Mouse (Mus musculus): ENCODE results near the gene Cygb. TPM values are rescaled to one million over a fixed set of nuclear protein-coding genes. Genes with fewer than 3 reads are reported as not detected.

Gene Cygb
- total RNA-seq, 2 experiments from 2014 or later: 44.2 TPM

GRCm38 (mm10) chr11:116601166-116601565 is 52.9 kb downstream of the Cygb start:
- intact Hi-C loops (cut with DNase I): no loop called here
- no peak for DNase-seq (ENCODE audit: low spot score in 2 of 2)

GRCm38 (mm10) chr11:116599230-116599629 is 54.9 kb downstream of the Cygb start:
- intact Hi-C loops (cut with DNase I): no loop called here
- DNase-seq (ENCODE audit: low spot score in 2 of 2): no peak

- intact Hi-C loops (cut with DNase I): no loop called here
- DNase-seq (ENCODE audit: low spot score in 2 of 2): no peak
Measured at GRCm38 (mm10) chr11:116598193-116598592, 55.9 kb downstream of the Cygb start.

GRCm38 (mm10) chr11:116596766-116597165 is 57.3 kb downstream of the Cygb start:
- intact Hi-C loops (cut with DNase I): no loop called here
- no peak for DNase-seq (ENCODE audit: low spot score in 2 of 2)

Other genes with a start within 250 kb of the Cygb start
- gene Rnf157, start 241.3 kb downstream of the Cygb start, total RNA-seq (2021): 100 to 1,000 TPM; 266 to 286 TPM
- 10 to 100 TPM; 27.5 to 31.8 TPM for gene Ubald2, start 220.2 kb downstream of the Cygb start, total RNA-seq (2021)
- not detected for gene Qrich2, start 188.1 kb downstream of the Cygb start, total RNA-seq (2021)
- 10 to 100 TPM; 68.5 to 91.5 TPM for gene Prpsap1, start 160.1 kb downstream of the Cygb start, total RNA-seq (2021)
- gene Sphk1, start 123.4 kb downstream of the Cygb start, total RNA-seq (2021): 1 to 10 TPM; 4.0 to 7.0 TPM
- 100 to 1,000 TPM; 121 to 126 TPM for gene Ube2o, start 72.9 kb downstream of the Cygb start, total RNA-seq (2021)
- gene Aanat, start 67.9 kb downstream of the Cygb start, total RNA-seq (2021): under 1 TPM; 0.62 to 0.97 TPM
- 1 to 10 TPM in 1 of 2 experiments, under 1 TPM in 1; 0.84 to 1.9 TPM for gene Rhbdf2, start 27.3 kb downstream of the Cygb start, total RNA-seq (2021)
- 1 to 10 TPM; 4.3 to 6.2 TPM for gene Prcd, start 779 bp downstream of the Cygb start, total RNA-seq (2021)
- not detected for gene St6galnac1, start 121.2 kb upstream of the Cygb start, total RNA-seq (2021)
- 10 to 100 TPM; 15.4 to 18.3 TPM for gene Mxra7, start 173.7 kb upstream of the Cygb start, total RNA-seq (2021)
- 10 to 100 TPM; 24.4 to 29.5 TPM for gene Mettl23, start 189.0 kb upstream of the Cygb start, total RNA-seq (2021)
- gene Jmjd6, start 189.1 kb upstream of the Cygb start, total RNA-seq (2021): 10 to 100 TPM; 28.4 to 29.1 TPM
- 10 to 100 TPM; 33.2 to 41.6 TPM for gene Mfsd11, start 198.1 kb upstream of the Cygb start, total RNA-seq (2021)
- 100 to 1,000 TPM; 137 to 155 TPM for gene Srsf2, start 198.8 kb upstream of the Cygb start, total RNA-seq (2021)

All from left cerebral cortex, postnatal 36 days (tissue).